Mouse (Mus musculus): Measurements from ENCODE around the gene Ppm1h.

Ppm1h gene

DNA sequence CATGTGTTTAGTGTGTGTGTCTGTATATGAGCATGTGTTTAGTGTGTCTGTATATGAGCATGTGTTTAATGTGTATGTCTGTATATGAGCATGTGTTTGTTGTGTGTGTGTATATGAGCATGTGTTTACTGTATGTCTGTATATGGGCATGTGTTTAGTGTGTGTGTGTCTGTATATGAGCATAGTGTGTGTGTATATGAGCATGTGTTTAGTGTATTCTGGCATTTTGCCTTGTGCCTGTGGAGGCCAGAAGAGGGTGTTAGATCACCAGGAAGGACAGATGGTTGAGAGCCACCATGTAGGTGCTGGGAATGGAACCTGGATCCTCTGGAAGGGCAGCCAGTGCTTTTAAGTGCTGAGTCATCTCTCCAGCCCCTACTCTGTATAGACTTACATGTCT, 300.8 kb downstream of the Ppm1h start:
- DNase-seq (ENCODE audit: low spot score), result no peak

DNA sequence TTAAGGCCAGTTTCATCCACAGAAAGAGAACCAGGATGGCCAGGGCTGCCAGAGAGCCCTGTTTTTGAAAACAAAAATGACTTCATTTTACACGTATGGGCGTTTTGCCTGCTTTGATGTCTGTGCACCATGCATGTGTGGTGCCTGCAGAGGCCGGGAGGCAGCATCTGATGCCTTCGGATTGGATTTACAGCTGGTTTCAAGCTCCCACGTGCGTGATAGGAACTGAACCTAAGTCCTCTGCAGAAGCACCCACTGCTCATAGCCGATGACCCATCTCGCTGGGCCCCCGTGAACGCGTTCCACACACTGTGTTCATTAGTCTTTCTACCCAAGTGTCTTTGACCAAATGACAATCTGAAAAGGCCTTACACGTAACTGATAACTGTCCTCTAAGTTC, 301.6 kb downstream of the Ppm1h start:
- no peak for DNase-seq (ENCODE audit: low spot score)

DNA sequence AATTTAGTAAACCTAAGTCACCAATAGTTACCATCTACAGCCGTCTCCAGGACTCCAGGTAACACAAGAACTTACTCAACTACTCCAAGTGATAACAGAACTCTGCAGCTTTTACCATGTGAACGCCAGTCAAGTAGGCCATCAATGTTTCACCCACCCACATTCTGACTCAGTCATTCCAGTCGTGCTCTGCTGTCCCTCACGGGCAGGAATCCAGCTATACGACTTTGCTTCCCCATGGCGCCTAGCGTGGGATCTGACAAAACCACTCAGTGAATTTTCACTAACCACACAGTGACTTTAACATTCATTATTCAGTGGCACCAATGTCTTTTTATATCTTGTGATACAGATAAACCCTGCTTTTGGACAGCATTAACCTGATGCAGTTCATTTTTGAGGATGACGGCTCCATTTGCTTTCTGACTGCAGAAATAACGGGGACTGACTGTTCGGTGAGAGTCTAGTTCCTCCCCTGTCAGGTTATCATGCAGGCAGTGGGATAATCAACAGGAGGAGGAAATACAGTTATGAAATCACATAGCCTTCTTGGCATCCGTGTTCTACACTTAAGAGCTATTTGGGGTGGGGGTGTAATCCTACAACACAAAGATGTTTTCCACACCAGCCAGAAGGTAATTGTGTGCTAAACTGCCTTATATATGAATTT, 304.5 kb downstream of the Ppm1h start:
- DNase-seq (ENCODE audit: low spot score), result no peak

DNA sequence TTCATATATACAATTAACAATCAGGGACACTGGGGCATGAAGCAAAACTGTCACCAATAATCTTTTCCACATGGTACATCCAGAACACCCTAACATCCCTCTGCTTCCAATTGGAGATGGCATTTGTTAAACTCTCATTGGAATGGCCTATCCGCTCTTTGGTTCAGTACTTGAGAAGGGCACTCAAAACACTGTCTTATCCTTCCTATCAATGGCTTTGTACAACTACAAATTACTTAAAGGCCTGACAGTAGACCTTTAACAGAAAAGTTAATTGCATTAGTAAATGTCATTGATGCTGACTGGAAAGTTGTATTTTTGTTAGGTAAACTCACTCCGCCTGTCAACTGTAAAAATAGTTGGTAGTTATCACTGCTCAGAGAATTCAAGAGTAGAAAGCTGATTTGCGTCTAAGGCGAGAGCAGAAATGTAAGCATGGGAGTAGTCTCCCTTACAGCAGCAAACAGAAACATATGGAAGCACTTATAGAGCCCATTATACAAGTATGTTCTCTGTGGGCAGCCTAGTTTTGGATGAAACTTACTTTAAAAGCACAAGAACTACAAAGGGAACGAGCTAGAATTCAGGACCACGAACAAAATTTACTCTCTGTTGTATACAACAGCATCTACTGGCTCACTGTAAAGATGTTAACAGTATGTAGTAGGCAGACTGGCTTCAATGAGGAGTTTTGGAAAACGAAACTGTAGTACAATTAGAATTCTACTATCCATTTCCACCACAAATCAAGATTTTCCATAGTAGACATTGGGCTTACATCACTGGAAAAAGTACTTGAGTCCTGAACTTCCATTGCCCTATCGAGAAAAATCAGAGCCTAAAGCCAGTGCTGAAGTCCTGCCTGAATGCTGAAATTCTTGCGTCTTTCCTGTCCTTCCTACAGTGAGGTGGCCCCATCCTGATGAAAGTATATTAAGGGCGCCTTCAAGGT, 305.3 kb downstream of the Ppm1h start:
- no peak for DNase-seq (ENCODE audit: low spot score)

DNA sequence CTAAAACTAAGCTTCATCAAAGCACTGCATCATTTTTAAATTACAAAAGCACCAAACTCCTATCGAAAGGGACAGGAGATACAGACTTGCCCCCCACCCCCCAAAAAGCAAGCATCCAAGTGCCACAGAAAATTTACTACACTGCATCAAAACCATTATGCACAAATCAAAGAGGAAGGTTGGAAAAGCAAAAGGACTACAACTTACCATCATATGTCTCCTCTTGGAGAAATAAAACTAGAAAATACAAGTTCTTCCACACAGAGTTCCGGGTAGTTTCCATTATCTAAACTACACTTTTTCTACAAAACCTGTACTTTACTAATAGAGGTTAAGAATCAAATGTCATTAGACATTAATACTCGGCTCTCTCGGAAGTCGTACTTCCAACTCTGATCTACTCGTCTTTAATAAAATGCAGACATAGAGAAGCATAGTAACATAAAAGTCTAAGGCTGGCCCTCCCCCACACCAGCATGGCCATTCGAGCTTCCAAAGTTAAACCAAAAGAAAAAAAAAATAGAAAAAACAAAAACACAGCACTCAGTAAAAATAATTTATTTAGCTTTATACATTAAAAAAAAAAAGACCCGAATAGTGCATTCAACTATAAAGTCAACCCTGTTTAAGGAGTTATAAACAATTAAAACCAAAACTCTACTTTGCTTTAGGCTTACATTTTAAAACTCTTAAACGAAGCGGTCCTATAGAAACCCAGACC, 306.1 kb downstream of the Ppm1h start:
- no peak for DNase-seq (ENCODE audit: low spot score)

DNA sequence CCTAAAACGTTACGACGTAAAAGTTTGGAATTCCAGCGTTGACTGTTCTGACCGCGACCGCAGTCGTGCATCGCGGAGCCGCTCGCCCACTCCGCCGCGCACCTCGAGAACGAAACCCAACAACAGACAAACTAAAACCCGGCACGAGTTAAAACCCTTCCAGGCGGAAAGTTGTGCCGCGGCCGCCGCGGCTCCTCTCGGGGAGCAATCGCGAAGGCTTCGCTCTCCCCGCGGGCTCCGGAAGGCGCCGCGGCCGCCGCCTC, 306.6 kb downstream of the Ppm1h start:
- no peak for DNase-seq (ENCODE audit: low spot score)

DNA sequence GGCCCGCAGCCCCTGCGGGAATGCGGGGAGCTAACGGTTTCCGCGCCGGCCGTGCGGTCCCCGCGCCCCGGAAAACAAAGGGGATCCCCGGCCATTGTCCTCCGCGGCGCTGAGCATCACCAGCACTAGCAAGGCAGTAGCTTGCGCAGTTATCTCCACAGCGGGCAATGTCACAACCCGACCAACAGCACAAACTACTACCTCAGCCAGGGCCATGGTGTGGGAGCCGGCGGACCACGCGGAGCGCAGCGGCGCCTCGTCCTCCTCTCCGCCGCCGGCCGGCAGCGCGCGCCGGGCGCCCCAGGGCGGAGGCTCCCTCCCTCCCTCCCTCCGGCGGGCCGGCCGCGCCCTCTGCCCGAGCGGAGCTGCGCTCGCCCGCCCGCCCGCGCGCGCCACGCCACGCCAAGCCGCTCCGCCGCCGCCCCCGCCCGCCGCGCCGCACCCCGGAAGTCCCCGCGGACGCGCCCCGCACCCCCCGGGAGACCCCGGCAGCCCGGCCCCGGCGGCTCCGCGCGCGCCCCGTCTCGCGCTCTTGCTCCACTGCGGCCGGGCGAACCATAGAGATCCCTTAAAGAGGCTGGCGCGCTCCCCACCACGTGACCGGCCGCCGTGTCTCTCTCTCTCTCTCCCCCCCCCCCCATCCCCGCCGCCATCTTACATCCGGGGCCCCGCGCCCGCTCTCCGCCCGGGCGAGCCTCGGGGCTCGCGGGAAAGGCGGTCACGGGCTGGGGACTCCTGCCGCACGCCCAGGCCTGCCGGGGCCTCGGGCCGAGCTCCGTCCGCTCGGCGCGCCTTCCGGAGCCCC, 307.2 kb downstream of the Ppm1h start:
- peak; percentile 87 for DNase-seq (ENCODE audit: low spot score)

DNA sequence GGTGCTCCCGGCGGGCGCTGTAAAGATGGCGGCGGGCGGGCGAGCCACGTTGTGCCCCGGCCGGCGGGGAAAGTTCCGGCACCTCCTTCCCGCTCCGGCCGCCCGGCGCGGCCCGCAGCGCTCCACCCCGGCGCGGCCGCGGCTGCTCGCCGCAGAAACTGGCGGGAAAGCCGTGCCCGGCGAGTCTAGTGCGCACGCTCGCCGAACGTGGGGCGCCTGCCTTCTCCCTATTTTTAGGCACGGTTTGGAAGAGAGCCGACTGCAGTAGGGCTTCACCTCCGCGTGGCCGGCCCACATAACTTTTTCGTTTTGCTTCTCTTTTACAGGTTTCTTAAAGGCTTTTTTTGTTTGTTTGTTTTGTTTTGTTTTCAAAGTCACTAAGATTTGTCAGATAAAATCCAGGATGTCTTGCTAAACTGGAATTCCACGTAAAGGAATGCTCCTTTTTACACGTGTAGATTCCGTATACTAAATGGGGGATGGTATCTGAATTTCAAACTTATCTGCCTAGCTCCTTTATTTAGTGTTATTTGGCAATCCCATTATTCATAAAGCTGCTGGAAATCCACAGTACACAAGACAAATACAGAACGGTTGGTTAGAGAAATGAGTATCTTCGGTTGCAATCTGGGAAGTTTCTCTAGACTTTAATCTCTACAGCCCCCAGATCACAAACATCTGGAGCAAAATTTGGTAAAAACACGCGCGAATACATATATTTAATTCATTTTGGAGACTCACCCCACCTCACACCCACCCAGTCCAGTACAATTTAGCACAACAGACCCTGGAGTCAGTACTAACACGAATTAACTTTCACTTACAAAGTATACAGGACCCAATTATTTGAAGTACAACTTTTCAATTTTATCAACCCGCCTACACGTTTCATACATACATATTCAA, 308.0 kb downstream of the Ppm1h start:
- DNase-seq (ENCODE audit: low spot score), result peak; percentile 84

DNA sequence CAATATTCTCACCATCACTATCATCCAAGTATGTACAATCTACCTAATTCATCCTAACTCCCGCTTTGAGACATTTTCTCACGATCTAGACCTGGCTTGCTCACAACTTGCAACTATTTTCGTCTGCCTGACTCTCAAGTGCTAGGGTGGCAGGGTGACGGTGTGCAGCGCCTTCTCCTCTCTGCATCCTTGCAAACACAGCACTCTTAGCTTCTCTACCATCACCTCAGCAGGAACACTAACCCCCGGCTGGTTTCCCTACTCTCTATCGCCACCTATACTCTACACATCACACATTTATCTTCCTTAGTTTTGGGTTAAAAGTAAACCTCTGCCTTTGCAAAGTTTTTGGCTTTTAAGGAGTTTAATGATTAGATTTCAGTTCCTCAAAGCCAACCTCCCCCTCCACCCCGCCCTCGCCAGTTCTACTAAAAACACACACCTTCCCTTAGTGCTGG, 309.1 kb downstream of the Ppm1h start:
- DNase-seq (ENCODE audit: low spot score), result peak; percentile 27

DNA sequence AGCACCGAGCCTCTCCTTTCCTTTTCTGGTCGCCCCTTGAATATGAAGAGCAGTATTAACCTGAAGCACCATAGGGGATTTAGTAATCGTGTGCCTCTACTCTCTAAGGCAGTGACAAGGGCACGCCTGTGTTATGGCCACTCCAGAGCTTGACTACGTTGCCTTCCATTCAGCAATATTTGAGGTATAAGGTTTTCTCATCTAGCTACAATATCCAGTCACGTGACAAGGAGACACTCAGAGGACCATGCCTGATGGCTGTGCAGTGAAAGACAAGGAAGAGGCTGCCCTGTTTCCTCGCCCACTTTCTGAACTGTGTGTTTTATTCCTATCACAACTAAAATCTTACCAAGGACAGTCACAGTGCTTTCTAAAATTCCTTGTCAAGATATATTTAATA, 309.8 kb downstream of the Ppm1h start:
- no peak for DNase-seq (ENCODE audit: low spot score)

DNA sequence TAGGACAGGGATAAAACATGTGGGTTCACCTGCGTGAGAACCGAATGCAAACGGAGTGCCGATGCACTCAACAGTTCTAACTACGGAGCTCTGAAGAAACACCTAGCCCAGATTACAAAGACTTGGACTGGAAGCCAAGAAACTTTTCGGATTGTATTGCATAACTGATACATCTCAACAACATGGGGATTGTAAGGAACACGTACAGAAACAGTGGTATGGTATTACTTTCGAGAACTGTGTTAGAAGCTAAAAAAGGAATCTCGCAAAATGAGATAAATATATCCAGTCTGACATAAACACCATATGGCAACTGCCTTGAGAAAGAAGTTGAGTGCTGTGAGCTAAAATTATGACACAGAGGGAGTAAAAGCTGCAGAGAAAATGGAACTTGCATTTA, 311.4 kb downstream of the Ppm1h start:
- no peak for DNase-seq (ENCODE audit: low spot score)

DNA sequence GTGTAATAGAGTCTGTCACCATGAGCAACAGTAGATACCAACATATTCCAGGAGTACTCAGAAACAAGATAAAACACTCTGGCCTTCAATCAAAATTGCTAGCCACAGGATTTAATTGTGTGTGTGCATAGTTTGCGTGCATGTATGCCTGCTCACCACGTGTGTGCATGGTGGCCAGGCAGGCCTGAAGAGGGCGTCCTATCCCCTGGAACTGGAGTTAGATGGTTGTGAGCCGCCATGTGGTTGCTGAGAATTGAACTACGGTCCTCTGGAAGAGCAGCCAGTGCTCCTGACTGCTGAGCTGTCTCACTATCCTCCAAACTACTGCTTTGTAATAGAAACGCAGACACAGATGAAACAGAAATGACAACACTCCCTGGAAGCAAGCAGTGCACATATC, 312.0 kb downstream of the Ppm1h start:
- no peak for DNase-seq (ENCODE audit: low spot score)

DNA sequence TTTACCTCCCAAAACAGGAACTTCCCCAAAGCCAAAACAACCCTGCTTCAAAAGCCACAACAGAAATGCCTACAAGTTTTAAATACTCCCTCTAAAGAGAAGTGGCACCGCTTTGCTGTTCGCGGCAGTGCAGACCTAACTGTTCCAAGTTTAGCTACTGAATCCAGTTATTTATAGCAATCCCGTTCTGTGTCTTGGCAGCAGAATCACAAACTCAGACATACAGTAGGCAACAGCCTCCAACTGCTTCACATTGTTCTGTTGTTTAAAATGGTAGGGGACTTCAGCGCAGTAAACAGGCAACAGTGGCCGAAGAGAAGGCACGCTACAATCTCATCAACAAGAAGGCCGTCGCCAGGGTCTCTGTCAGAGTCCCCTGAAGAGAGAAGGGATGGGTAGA, 312.5 kb downstream of the Ppm1h start:
- DNase-seq (ENCODE audit: low spot score), result no peak

DNA sequence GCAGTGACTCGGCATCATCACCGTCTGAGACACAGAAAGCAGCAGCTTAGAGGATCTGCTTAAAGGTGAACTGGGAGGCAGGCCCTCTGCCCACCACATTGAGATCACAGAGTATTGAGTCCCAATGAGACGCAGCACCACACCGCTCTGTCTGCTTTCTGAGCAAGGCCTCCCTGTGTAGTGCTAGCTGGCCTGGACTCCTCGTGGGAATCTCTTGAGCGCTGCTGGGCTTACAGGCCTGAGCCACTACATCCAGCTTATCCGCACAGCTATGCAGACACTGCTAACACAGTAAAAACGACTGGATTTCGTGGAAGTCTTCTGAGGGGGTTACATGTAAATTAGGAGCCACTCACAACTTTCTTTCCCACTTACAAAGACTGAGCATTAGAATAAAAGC, 313.1 kb downstream of the Ppm1h start:
- DNase-seq (ENCODE audit: low spot score), result no peak

DNA sequence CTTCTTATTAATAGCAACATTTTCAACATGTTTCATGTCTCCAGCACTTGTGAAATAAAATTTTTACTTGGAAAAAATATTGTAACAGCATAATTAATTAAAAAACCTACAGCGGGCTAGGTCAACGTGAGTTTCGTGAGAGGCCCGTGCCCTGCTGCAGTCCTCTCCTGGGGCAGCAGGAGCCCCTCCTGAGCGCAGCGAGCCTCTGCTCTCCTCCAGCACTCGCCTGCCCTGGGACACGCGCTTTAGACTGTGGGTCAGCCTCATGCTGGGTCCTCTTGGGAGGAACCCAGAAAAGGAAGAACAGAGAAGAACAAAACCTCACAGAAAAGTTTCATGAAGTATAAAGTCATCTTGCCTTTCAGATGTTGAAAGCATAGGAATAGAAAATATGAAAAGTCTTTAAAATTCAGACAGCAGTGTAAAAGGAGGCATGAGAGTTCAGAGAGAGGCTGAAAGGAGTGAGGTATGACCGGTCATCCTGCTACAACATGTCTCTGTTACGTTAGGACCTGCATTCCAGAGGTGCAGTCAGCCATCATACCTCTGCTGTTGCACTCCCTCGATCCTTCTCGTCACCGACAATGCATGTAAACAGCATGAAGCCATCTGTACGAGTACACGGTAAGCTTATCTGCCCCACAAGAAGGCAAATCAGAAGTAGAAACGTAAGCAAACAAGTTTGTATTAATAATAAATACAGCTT, 316.0 kb downstream of the Ppm1h start:
- no peak for DNase-seq (ENCODE audit: low spot score)
